Mouse (Mus musculus) heart, embryonic 15.5 days (tissue): ENCODE results near the gene Ddc. TPM values are rescaled to one million over a fixed set of nuclear protein-coding genes. Genes with fewer than 3 reads are reported as not detected.
A peak's percentile ranks its signal among the peaks of the same experiment; 100 is the strongest.

Experiments used
- ATAC-seq: fragments of 200-750 bp; cut with Nextera tagmentation; replicated peaks from 2 replicates; pipeline ENCODE4 v1.8.0; 2017; ENCODE audit warnings: low read depth, moderate TSS enrichment; ENCODE audit not compliant: insufficient number of reproducible peaks, insufficient read depth, low FRiP score
- H3K27ac ChIP-seq: fragments of 300-500 bp; sonication (generic); 2 replicates; pipeline ENCODE4 v1.5.1; 2015; ENCODE audit warnings: mild to moderate bottlenecking, inconsistent platforms
- H3K27me3 ChIP-seq: fragments of 300-500 bp; sonication (generic); 2 replicates; pipeline ENCODE4 v1.6.1; 2015; ENCODE audit warnings: inconsistent platforms
- H3K36me3 ChIP-seq: fragments of 300-500 bp; sonication (generic); 2 replicates; pipeline ENCODE4 v1.6.1; 2015; ENCODE audit warnings: mild to moderate bottlenecking, inconsistent platforms
- H3K4me1 ChIP-seq: fragments of 300-500 bp; sonication (generic); replicated peaks from 2 replicates; pipeline ENCODE4 v1.6.1; 2015; ENCODE audit warnings: inconsistent platforms
- H3K4me2 ChIP-seq: fragments of 300-500 bp; sonication (generic); 2 replicates; pipeline ENCODE4 v1.6.1; 2015; ENCODE audit warnings: inconsistent platforms, mild to moderate bottlenecking, moderate library complexity
- H3K4me3 ChIP-seq: fragments of 300-500 bp; sonication (generic); 2 replicates; pipeline ENCODE4 v1.5.1; 2015; ENCODE audit warnings: mild to moderate bottlenecking, inconsistent platforms
- H3K9ac ChIP-seq: fragments of 300-500 bp; sonication (generic); 2 replicates; pipeline ENCODE4 v1.6.1; 2015; ENCODE audit warnings: mild to moderate bottlenecking, inconsistent platforms
- H3K9me3 ChIP-seq: fragments of 300-500 bp; sonication (generic); replicated peaks from 2 replicates; pipeline ENCODE4 v1.6.1; 2016; ENCODE audit warnings: inconsistent platforms
- WGBS: fragments of 180-500 bp; shearing (Covaris S2); methylation state at CpG from one replicate; pipeline ENCODE4 v1.1.7; 2015; ENCODE audit warnings: mixed read lengths; 5-methylcytosine and 5-hydroxymethylcytosine counted together
- polyA plus RNA-seq: library from polyadenylated mRNA; unstranded; fragments of >200 nt; fragmentation: Nextera tagmentation; extraction: Ambion mirVana; gene quantifications from 2 replicates; pipeline ENCODE4 v1.2.1, GENCODE M21; 2015

The Ddc gene
- polyA plus RNA-seq, 1 experiment from 2014 or later = 115 TPM

- Histone ChIP-seq H3K9me3 (no peaks in the 10 kb centered on the region), H3K27me3 (no peaks in the 10 kb centered on the region), H3K4me1 (no peaks in the 10 kb centered on the region), H3K27ac (no peak overlapping the region), H3K36me3 (no peaks in the 10 kb centered on the region), H3K9ac (no peak overlapping the region), H3K4me3 (no peak overlapping the region), H3K4me2 (no peak overlapping the region)
- no peak for ATAC-seq
- 92% methylated on average over 4 of the region's 4 CpGs for WGBS
Observed at GRCm38 (mm10) chr11:11774384-11774783, 123.6 kb downstream of the Ddc start.

- Histone ChIP-seq H3K27ac (no peak overlapping the region), H3K4me2 (no peak overlapping the region), H3K4me3 (no peak overlapping the region), H3K9ac (no peak overlapping the region), H3K4me1 (no peaks in the 10 kb centered on the region), H3K9me3 (no peaks in the 10 kb centered on the region), H3K36me3 (no peaks in the 10 kb centered on the region), H3K27me3 (no peaks in the 10 kb centered on the region)
- 77% methylated on average over 4 of the region's 4 CpGs for WGBS
- no peak for ATAC-seq
Observed at GRCm38 (mm10) chr11:11772196-11772595, 125.7 kb downstream of the Ddc start.

GRCm38 (mm10) chr11:11770691-11771090 is 127.3 kb downstream of the Ddc start:
- Histone ChIP-seq H3K27ac (no peak overlapping the region), H3K27me3 (no peaks in the 10 kb centered on the region), H3K36me3 (no peaks in the 10 kb centered on the region), H3K9ac (no peak overlapping the region), H3K9me3 (no peaks in the 10 kb centered on the region), H3K4me1 (no peaks in the 10 kb centered on the region), H3K4me2 (no peak overlapping the region), H3K4me3 (no peak overlapping the region)
- ATAC-seq = no peak
- WGBS = 78% methylated on average over 3 of the region's 3 CpGs

- H3K36me3 ChIP-seq = no peaks in the 10 kb centered on the region
- 90% methylated on average over 20 of the region's 20 CpGs for WGBS
- no peak overlapping the region for H3K27ac ChIP-seq
- no peak overlapping the region for H3K4me3 ChIP-seq
- H3K9me3 ChIP-seq = no peaks in the 10 kb centered on the region
- H3K4me2 ChIP-seq = no peak overlapping the region
- H3K9ac ChIP-seq = no peak overlapping the region
- peak; percentile 18; the same call in 1 of the 2 replicates for ATAC-seq
- H3K4me1 ChIP-seq = no peaks in the 10 kb centered on the region
- H3K27me3 ChIP-seq = no peaks in the 10 kb centered on the region
Observed at GRCm38 (mm10) chr11:11769281-11769680, 128.7 kb downstream of the Ddc start.

- 79% methylated on average over 2 of the region's 2 CpGs for WGBS
- ATAC-seq = no peak
- no peak overlapping the region for H3K27ac ChIP-seq
- no peaks in the 10 kb centered on the region for H3K36me3 ChIP-seq
- H3K4me3 ChIP-seq = no peak overlapping the region
- H3K9ac ChIP-seq = no peak overlapping the region
- H3K4me1 ChIP-seq = no peaks in the 10 kb centered on the region
- H3K4me2 ChIP-seq = no peak overlapping the region
- no peaks in the 10 kb centered on the region for H3K9me3 ChIP-seq
- H3K27me3 ChIP-seq = no peaks in the 10 kb centered on the region
Observed at GRCm38 (mm10) chr11:11768057-11768456, 129.9 kb downstream of the Ddc start.

- H3K27me3 ChIP-seq = no peaks in the 10 kb centered on the region
- no peak overlapping the region for H3K27ac ChIP-seq
- no peak overlapping the region for H3K4me2 ChIP-seq
- no peaks in the 10 kb centered on the region for H3K4me1 ChIP-seq
- no peak for ATAC-seq
- H3K4me3 ChIP-seq = no peak overlapping the region
- H3K9ac ChIP-seq = no peak overlapping the region
- H3K36me3 ChIP-seq = no peaks in the 10 kb centered on the region
- H3K9me3 ChIP-seq = no peaks in the 10 kb centered on the region
Observed at GRCm38 (mm10) chr11:11766736-11767135, 131.2 kb downstream of the Ddc start.

GRCm38 (mm10) chr11:11766105-11766504 is 131.8 kb downstream of the Ddc start:
- Histone ChIP-seq H3K36me3 (no peaks in the 10 kb centered on the region), H3K9me3 (no peaks in the 10 kb centered on the region), H3K27ac (no peak overlapping the region), H3K4me2 (no peak overlapping the region), H3K27me3 (no peaks in the 10 kb centered on the region), H3K4me3 (no peak overlapping the region), H3K4me1 (no peaks in the 10 kb centered on the region), H3K9ac (no peak overlapping the region)
- WGBS = 88% methylated on average over 1 of the region's 1 CpGs
- ATAC-seq = no peak

- no peaks in the 10 kb centered on the region for H3K4me1 ChIP-seq
- no peaks in the 10 kb centered on the region for H3K36me3 ChIP-seq
- 74% methylated on average over 1 of the region's 1 CpGs for WGBS
- no peak overlapping the region for H3K4me2 ChIP-seq
- H3K9ac ChIP-seq = no peak overlapping the region
- H3K27ac ChIP-seq = no peak overlapping the region
- ATAC-seq = no peak
- H3K4me3 ChIP-seq = no peak overlapping the region
- H3K9me3 ChIP-seq = no peaks in the 10 kb centered on the region
- no peaks in the 10 kb centered on the region for H3K27me3 ChIP-seq
Observed at GRCm38 (mm10) chr11:11765414-11765813, 132.5 kb downstream of the Ddc start.

Other genes starting within 250 kb of the Ddc start
- gene Ikzf1, start 213.1 kb downstream of the Ddc start, polyA plus RNA-seq = 1.2 and 6.2 TPM in 2 replicates
- gene Fignl1, start 89.2 kb downstream of the Ddc start, polyA plus RNA-seq = 42.5 and 45.8 TPM in 2 replicates
- 503 and 529 TPM in 2 replicates for gene Grb10, start 140.5 kb upstream of the Ddc start, polyA plus RNA-seq